Comparison of ENCODE assay signal across 8 mouse cellular contexts in genomic region chrX:102119042-102119864, GRCm38 (mm10). TPM values are rescaled to one million over a fixed set of nuclear protein-coding genes. Genes with fewer than 3 reads are reported as not detected.
DNase-seq lines count a peak whose midpoint lies in the region; ATAC-seq and TF ChIP-seq lines count a peak whose summit lies in the region.

TSS of gene Pin4 (plus strand) at chrX:102119447.

- H3K27me3 ChIP-seq in forebrain, embryonic 15.5 days, result no peaks in the 10 kb centered on the region

- peak within 1 kb of the TSS; percentile 43; the same call in 1 of the 2 replicates for H3K27ac ChIP-seq in ES-E14 (ENCODE audit: insufficient read depth, low read depth, low read length, poor library complexity, severe bottlenecking)
- peak within 1 kb of the TSS; percentile 84 for H3K27ac ChIP-seq in forebrain, embryonic 15.5 days (replicated peaks)

- in situ Hi-C loops in ES-E14 (cut with MboI; ENCODE audit: low sequenced_read_pairs in 2 of 2, unreplicated experiment in 2 of 2), result no loop called here

- peak; percentile 35; the same call in 1 of the 2 replicates for TF ChIP-seq POLR2A in lung, adult 2 months (IDR thresholded peaks at IDR 0.05; ENCODE audit: borderline replicate concordance, extremely low read depth, low read depth, low read length)

- H3K4me1 ChIP-seq in ES-E14 (ENCODE audit: control insufficient read depth in 2 of 2, insufficient read depth in 2 of 2, low read length in 2 of 2, poor library complexity in 1 of 2), result peaks cover 0 to 2% of the 10 kb centered on the region in 2 experiments; a peak in 2 of 4 replicates
- peaks cover 5% of the 10 kb centered on the region for H3K4me1 ChIP-seq in forebrain, embryonic 15.5 days
- peaks cover 2% of the 10 kb centered on the region; the same call in 1 of the 2 replicates for H3K4me1 ChIP-seq in lung, adult 2 months (ENCODE audit: control insufficient read depth, insufficient read depth, low read length)

- H3K36me3 ChIP-seq in ES-E14 (ENCODE audit: control insufficient read depth, insufficient read depth, low read length, poor library complexity, severe bottlenecking), result 0 out of 2 replicates have a peak, but pooled peaks cover 2% of the 10 kb centered on the region
- peaks cover 1% of the 10 kb centered on the region; the same call in 1 of the 2 replicates for H3K36me3 ChIP-seq in forebrain, embryonic 15.5 days

- no peaks in the 10 kb centered on the region for H3K9me3 ChIP-seq in ES-E14 (ENCODE audit: control insufficient read depth, insufficient read depth, low read depth, low read length)
- H3K9me3 ChIP-seq in forebrain, embryonic 15.5 days, result no peaks in the 10 kb centered on the region

- H3K4me3 ChIP-seq in ES-E14 (ENCODE audit: insufficient read depth in 1 of 2, low read depth in 1 of 2, low read length in 2 of 2, poor library complexity in 1 of 2, severe bottlenecking in 1 of 2), result peak within 1 kb of the TSS; percentile 87 to 94
- H3K4me3 ChIP-seq in forebrain, embryonic 15.5 days, result peak within 1 kb of the TSS; percentile 65
- H3K4me3 ChIP-seq in lung, adult 2 months (replicated peaks; ENCODE audit: extremely low read depth, low read depth, low read length), result peak within 1 kb of the TSS; percentile 97

- TF ChIP-seq CTCF in lung, adult 2 months (IDR thresholded peaks at IDR 0.05; ENCODE audit: insufficient read depth, low read length), result no peak

- peak within 1 kb of the TSS; percentile 95 for H3K9ac ChIP-seq in ES-E14 (ENCODE audit: insufficient read depth, low read depth, low read length, poor library complexity, severe bottlenecking)
- H3K9ac ChIP-seq in forebrain, embryonic 15.5 days (replicated peaks), result peak within 1 kb of the TSS; percentile 58

- DNase-seq in ES-E14 (ENCODE audit: low read depth, low spot score), result peak; percentile 87
- peak; percentile 97 for DNase-seq in cerebellum, adult 11-12 months
- peak; percentile 87 for DNase-seq in heart, postnatal 25 days (ENCODE audit: low spot score)
- DNase-seq in layer of hippocampus, adult 18-20 months (ENCODE audit: low spot score in 2 of 2), result peak; percentile 88 to 96
- DNase-seq in lung, adult 2 months, result peak; percentile 84
- peak; percentile 83 to 92 for DNase-seq in thymus, adult 18-20 months

- H3K4me2 ChIP-seq in forebrain, embryonic 15.5 days (replicated peaks), result peak within 1 kb of the TSS; percentile 51

- WGBS in forebrain, embryonic 15.5 days, result 24% methylated on average over 30 of the region's 30 CpGs
- whole genome bisulfite sequencing in lung, adult 2 months, result 21% methylated on average over 30 of the region's 30 CpGs

- ATAC-seq in forebrain, embryonic 15.5 days (replicated peaks), result peak; percentile 98
- peak; percentile 99 for ATAC-seq in neutrophil, adult 5-6 weeks (ENCODE audit: extremely low read depth, insufficient number of reproducible peaks, low FRiP score, poor library complexity, severe bottlenecking)

- intact Hi-C loops in heart, postnatal 25 days (cut with DNase I), result loop anchor here (2.0 to 5.0 kb wide), 2 partner anchors 38 to 47 kb away; partner anchors contain the start of genes Ercc6l and Rtl5

TF ChIP-seq in ES-E14, 5 proteins besides CTCF, POLR2A, EP300 and RAD21:
- TF ChIP-seq HCFC1 (IDR thresholded peaks at IDR 0.05; ENCODE audit: borderline replicate concordance, insufficient read depth, low read length) (no peak), ZC3H11A (IDR thresholded peaks at IDR 0.05; ENCODE audit: borderline replicate concordance, low read depth, low read length) (no peak), MAFK (IDR thresholded peaks at IDR 0.05; ENCODE audit: insufficient read depth, low read depth, low read length) (no peak), CHD2 (IDR thresholded peaks at IDR 0.05; ENCODE audit: low read depth, low read length) (no peak), ZNF384 (IDR thresholded peaks at IDR 0.05; ENCODE audit: low read depth, low read length) (no peak)
TF ChIP-seq in ES-E14: peak in this region for 0.

RNA-seq across cellular contexts. Expression of gene Pin4, which starts in this region (rescaled TPM):
- total RNA-seq in ES-E14 (2012; rRNA removed), result 36.4 and 85.2 TPM in 2 replicates
- polyA plus RNA-seq in forebrain, embryonic 15.5 days (2015; fragmentation: Nextera tagmentation; extraction: Ambion mirVana), result 61.5 and 71.5 TPM in 2 replicates
- total RNA-seq in heart, postnatal 25 days (2021), result 10 to 100 TPM; 17.5 to 20.2 TPM
- 10 to 100 TPM; 27.1 to 28.3 TPM for total RNA-seq in layer of hippocampus, adult 18-20 months (2021)
- polyA plus RNA-seq in lung, adult 2 months (2012; rRNA removed), result 0.96 and 1.1 TPM in 2 replicates
- total RNA-seq in neutrophil, adult 5-6 weeks (2017), result 71.2 and 73.6 TPM in 2 replicates

Comparison
In these comparisons a context has a peak if more than half of its experiments do, and no peak if none do; other contexts are left out.
1. Peak in every context shown above with its lines: DNase-seq, ATAC-seq, H3K4me3 ChIP-seq and H3K27ac ChIP-seq.
2. RNA of gene Pin4 (polyA plus RNA-seq): 61.5 to 71.5 TPM in forebrain, embryonic 15.5 days; 0.96 to 1.1 TPM in lung, adult 2 months; every median in the first group is over 10 times any median in the second.